Mouse (Mus musculus) forebrain, postnatal 0 days (tissue): ENCODE measurements around the gene Akap6. TPM values are rescaled to one million over a fixed set of nuclear protein-coding genes. Genes with fewer than 3 reads are reported as not detected.
A peak's percentile ranks its signal among the peaks of the same experiment; 100 is the strongest.
"Not testable (repeated sequence)": the region's sequence is repeated elsewhere in the genome, so short reads cannot be mapped to it uniquely, and the experiment has no call there.

ENCODE experiments used
- ATAC-seq: fragments of 200-750 bp; cut with Nextera tagmentation; 2 replicates; pipeline ENCODE4 v1.8.0; 2017; ENCODE audit warnings: mild to moderate bottlenecking, moderate library complexity
- DNase-seq: peaks from one replicate; pipeline ENCODE4 v3.0.0-alpha.2; 2015
- H3K27ac ChIP-seq: fragments of 300-500 bp; sonication (generic); 2 replicates; pipeline ENCODE4 v1.5.1; 2014; ENCODE audit warnings: low read depth, mild to moderate bottlenecking, antibody characterized with exemption, low read length, moderate library complexity, mixed read lengths
- H3K27me3 ChIP-seq: fragments of 300-500 bp; sonication (generic); 2 replicates; pipeline ENCODE4 v1.6.1; 2014; ENCODE audit warnings: mild to moderate bottlenecking, low read length, mixed read lengths; ENCODE audit not compliant: insufficient read depth
- H3K36me3 ChIP-seq: fragments of 300-500 bp; sonication (generic); 2 replicates; pipeline ENCODE4 v1.6.1; 2014; ENCODE audit warnings: mild to moderate bottlenecking, moderate library complexity; ENCODE audit not compliant: insufficient read depth
- H3K4me1 ChIP-seq: fragments of 300-500 bp; sonication (generic); 2 replicates; pipeline ENCODE4 v1.6.1; 2014; ENCODE audit warnings: antibody characterized with exemption; ENCODE audit not compliant: insufficient read depth
- H3K4me2 ChIP-seq: fragments of 300-500 bp; sonication (generic); 2 replicates; pipeline ENCODE4 v1.6.1; 2014; ENCODE audit warnings: low read depth, mild to moderate bottlenecking, moderate library complexity
- H3K4me3 ChIP-seq: fragments of 300-500 bp; sonication (generic); 2 replicates; pipeline ENCODE4 v1.5.1; 2014; ENCODE audit warnings: low read depth, low read length, mixed read lengths
- H3K9ac ChIP-seq: fragments of 300-500 bp; sonication (generic); 2 replicates; pipeline ENCODE4 v1.6.1; 2014; ENCODE audit warnings: mild to moderate bottlenecking
- H3K9me3 ChIP-seq: fragments of 300-500 bp; sonication (generic); 2 replicates; pipeline ENCODE4 v1.6.1; 2016; ENCODE audit warnings: low read length
- CTCF ChIP-seq: sonication (generic); IDR thresholded peaks from 2 replicates; pipeline ENCODE4 v1.5.1; 2016; ENCODE audit warnings: antibody characterized with exemption, control low read depth, low read depth
- WGBS: fragments of 180-500 bp; shearing (Covaris S2); extraction: QIAGEN DNeasy Blood & Tissue Kit; methylation state at CpG from one replicate; pipeline ENCODE4 v1.1.7; 2014; 5-methylcytosine and 5-hydroxymethylcytosine counted together
- polyA plus RNA-seq: library from polyadenylated mRNA; unstranded; fragments of >200 nt; fragmentation: Nextera tagmentation; extraction: Ambion mirVana; gene quantifications from 2 replicates; pipeline ENCODE4 v1.2.1, GENCODE M21; 2015
- total RNA-seq: library from RNA; depleted of rRNA; stranded (reverse); fragments of >200 nt; gene quantifications from 2 replicates; pipeline ENCODE4 v1.2.3, GENCODE M21; 2014

Akap6 gene
- total and polyA plus RNA-seq, 2 experiments from 2014 or later: 14.4 to 68.9 TPM

DNA sequence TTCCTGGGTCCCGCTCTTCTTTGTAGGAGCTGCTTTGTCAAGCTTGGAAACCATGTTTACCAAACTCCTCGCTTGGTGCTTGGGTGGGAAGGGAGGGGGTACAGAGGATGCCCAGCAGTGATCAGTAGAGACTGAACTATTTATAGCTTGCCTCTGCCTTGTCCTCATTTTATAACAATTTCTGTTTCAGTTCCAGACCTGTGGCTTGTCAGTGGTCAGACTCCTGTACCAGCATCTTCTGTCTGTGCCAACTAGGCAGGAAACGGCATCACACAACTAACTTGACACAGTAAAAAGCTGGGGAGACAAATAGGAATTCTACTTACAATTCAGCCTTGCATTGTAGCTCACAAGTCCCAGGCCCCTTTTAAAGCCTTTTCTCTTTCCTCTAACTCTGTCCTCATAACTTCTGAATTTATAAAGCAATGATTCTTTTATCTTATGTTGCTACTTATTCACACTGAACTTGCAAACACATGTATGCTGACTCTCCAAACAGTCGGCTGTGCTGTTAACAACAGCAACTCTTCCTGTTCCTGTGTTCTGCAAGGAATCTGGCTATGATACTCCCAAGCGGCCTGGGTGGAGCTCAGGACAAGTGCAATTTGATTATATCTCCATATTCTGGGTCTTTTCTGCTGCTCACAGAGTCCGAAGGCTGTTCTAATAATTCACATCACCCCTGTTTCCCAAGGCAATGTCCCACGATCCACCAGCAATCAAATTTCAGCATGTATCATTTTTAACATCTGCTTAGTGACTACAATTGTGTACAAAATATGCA lies 12.9 kb downstream of the Akap6 start:
- no peak overlapping the region for H3K4me2 ChIP-seq
- H3K9me3 ChIP-seq: no peaks in the 10 kb centered on the region
- no peak overlapping the region for H3K27ac ChIP-seq
- H3K27me3 ChIP-seq: no peaks in the 10 kb centered on the region
- no peak for ATAC-seq
- no peak overlapping the region for H3K9ac ChIP-seq
- WGBS: 65% methylated on average over 7 of the region's 7 CpGs
- no peak for TF ChIP-seq CTCF
- H3K36me3 ChIP-seq: peaks cover 4% of the 10 kb centered on the region; the same call in 1 of the 2 replicates
- H3K4me1 ChIP-seq: no peaks in the 10 kb centered on the region
- DNase-seq: no peak
- no peak overlapping the region for H3K4me3 ChIP-seq

GRCm38 (mm10) chr12:52718392-52718791 lies 19.2 kb downstream of the Akap6 start:
- ATAC-seq (no peak), DNase-seq (no peak)
- no peaks in the 10 kb centered on the region for H3K4me1 ChIP-seq
- WGBS: 98% methylated on average over 6 of the region's 6 CpGs
- no peak for TF ChIP-seq CTCF
- H3K9ac ChIP-seq: no peak overlapping the region
- H3K27ac ChIP-seq: no peak overlapping the region
- no peak overlapping the region for H3K4me3 ChIP-seq
- no peak overlapping the region for H3K4me2 ChIP-seq
- H3K9me3 ChIP-seq: no peaks in the 10 kb centered on the region
- H3K27me3 ChIP-seq: no peaks in the 10 kb centered on the region
- H3K36me3 ChIP-seq: peaks cover 4% of the 10 kb centered on the region; the same call in 1 of the 2 replicates

DNA sequence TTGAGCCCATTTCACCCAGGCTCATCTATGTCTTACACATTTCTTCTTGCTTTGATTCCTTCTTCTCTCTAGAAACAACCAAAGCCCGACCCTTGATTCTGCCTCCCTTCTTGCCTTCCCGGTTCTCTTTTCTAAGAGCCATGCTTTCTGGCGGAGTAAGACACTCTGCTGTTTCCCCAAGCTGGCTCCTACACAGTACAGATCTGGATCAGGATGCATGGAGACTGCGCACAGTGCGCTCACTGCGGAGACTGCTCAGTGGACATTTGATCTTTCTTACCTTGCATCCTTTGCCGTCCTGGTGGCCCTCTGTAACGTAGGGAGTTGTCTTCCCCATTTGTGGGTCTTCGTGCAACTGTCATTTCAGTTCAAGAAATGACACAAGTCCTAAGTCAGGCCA lies 20.0 kb downstream of the Akap6 start:
- Histone ChIP-seq H3K4me3 (no peak overlapping the region), H3K4me2 (no peak overlapping the region), H3K27ac (no peak overlapping the region), H3K9ac (no peak overlapping the region), H3K4me1 (no peaks in the 10 kb centered on the region), H3K9me3 (no peaks in the 10 kb centered on the region), H3K36me3 (peaks cover 4% of the 10 kb centered on the region; the same call in 1 of the 2 replicates), H3K27me3 (no peaks in the 10 kb centered on the region)
- TF ChIP-seq CTCF: no peak
- 91% methylated on average over 9 of the region's 9 CpGs for WGBS
- ATAC-seq (no peak), DNase-seq (no peak)

DNA sequence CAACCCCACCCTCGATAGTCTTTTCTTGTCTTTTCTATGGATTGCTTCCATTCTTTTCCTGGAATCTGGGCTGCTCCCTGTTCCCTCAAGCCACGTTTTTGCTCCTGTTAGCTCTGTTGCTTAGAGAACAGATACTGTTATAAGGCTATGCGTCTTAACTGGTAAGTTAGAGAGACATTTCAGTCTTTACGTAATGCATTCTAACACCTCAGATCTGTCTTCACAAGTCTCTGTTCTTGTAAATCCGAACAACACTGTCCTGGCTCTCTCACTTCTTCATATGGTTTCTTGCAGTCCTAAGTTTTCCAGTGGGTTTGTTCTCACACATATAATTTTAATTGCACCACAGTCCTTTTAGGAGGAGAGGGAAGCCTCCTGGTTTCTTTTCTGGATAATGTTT lies 20.5 kb downstream of the Akap6 start:
- 83% methylated on average over 5 of the region's 5 CpGs for WGBS
- Histone ChIP-seq H3K4me2 (no peak overlapping the region), H3K27me3 (no peaks in the 10 kb centered on the region), H3K36me3 (peaks cover 4% of the 10 kb centered on the region; the same call in 1 of the 2 replicates), H3K4me3 (no peak overlapping the region), H3K9ac (no peak overlapping the region), H3K27ac (no peak overlapping the region), H3K4me1 (no peaks in the 10 kb centered on the region), H3K9me3 (no peaks in the 10 kb centered on the region)
- no peak for TF ChIP-seq CTCF
- ATAC-seq (no peak), DNase-seq (no peak)

GRCm38 (mm10) chr12:52724039-52724615 lies 24.9 kb downstream of the Akap6 start:
- not testable (repeated sequence) for H3K4me3 ChIP-seq, DNase-seq, ATAC-seq, H3K9me3 ChIP-seq, H3K4me2 ChIP-seq, H3K27ac ChIP-seq, H3K36me3 ChIP-seq, H3K4me1 ChIP-seq, H3K9ac ChIP-seq, H3K27me3 ChIP-seq
- WGBS: 65% methylated on average over 3 of the region's 3 CpGs

DNA sequence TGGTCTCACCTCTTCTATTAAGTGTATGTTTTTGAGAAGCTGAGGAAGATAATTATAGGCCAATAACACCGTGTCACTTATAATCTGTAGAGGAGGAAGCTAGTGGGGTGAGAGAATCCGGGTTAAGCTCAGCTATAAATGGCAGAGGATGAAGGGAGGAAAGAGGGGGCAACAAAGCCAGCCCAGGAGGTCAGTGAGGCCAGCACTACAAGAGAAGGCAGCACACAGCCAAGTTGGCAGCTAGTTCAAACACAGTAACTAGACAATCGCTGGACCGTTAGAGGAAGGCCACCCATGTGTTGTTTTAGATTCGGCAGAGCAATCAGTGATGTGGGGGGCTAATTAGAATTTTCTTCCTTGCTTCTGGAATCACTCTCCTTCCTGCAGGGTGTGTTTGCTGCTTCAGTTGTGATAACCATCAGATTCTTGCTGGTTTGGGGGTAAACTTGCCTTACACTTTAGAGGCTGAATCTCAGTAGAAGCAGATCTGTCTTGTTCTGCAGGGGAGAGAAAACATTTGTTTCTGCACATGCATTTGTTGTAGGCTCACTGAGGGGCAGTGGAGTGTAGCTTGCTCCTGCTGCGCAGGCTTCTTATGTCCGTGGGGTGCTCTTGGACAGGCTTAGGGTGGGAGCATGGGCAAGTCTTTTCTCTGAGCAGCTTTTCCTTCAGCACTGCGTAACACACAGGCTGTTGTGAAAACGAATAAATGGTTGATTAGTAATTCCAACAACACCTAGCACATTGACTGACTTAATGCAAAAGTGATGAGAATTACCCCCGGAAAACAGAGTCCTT lies 27.4 kb downstream of the Akap6 start:
- no peak overlapping the region for H3K4me3 ChIP-seq
- H3K27ac ChIP-seq: no peak overlapping the region
- no peak overlapping the region for H3K9ac ChIP-seq
- no peaks in the 10 kb centered on the region for H3K4me1 ChIP-seq
- peak; percentile 24 for DNase-seq
- no peaks in the 10 kb centered on the region for H3K36me3 ChIP-seq
- 38% methylated on average over 10 of the region's 10 CpGs for WGBS
- no peaks in the 10 kb centered on the region for H3K27me3 ChIP-seq
- H3K4me2 ChIP-seq: no peak overlapping the region
- H3K9me3 ChIP-seq: no peaks in the 10 kb centered on the region
- no peak for TF ChIP-seq CTCF
- ATAC-seq: peak; percentile 61; the same call in 1 of the 2 replicates

- WGBS: 87% methylated on average over 6 of the region's 6 CpGs
- Histone ChIP-seq H3K27me3 (no peaks in the 10 kb centered on the region), H3K4me2 (no peak overlapping the region), H3K9me3 (no peaks in the 10 kb centered on the region), H3K36me3 (no peaks in the 10 kb centered on the region), H3K4me3 (no peak overlapping the region), H3K4me1 (no peaks in the 10 kb centered on the region), H3K27ac (no peak overlapping the region), H3K9ac (no peak overlapping the region)
- ATAC-seq: no peak
- no peak for DNase-seq
- TF ChIP-seq CTCF: no peak
These were observed 30.2 kb downstream of the Akap6 start for GRCm38 (mm10) chr12:52729396-52729795.

DNA sequence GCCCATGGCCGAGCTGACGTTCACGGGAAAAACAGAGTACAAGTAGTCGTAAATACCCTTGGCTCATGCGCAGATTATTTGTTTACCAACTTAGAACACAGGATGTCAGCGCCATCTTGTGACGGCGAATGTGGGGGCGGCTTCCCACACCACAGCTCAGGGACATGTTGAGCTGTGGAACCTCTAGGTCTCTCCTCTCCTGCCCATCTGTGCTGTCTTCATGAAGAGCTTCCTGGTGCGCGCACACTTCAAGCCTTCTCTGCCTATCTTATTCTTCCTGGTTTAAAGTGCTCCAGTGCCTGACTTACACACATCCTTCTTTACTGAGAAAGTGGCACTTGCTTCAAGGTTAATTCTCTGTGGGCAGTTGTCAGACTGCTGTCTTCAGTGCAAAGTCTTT lies 36.0 kb downstream of the Akap6 start:
- H3K36me3 ChIP-seq, H3K4me1 ChIP-seq, H3K9me3 ChIP-seq, ATAC-seq, H3K4me3 ChIP-seq, H3K27ac ChIP-seq, H3K9ac ChIP-seq, DNase-seq, H3K27me3 ChIP-seq, H3K4me2 ChIP-seq: not testable (repeated sequence)
- WGBS: 96% methylated on average over 6 of the region's 11 CpGs
